Mouse (Mus musculus): ENCODE results near the gene Pde6h.
"Not testable (repeated sequence)": the region's sequence is repeated elsewhere in the genome, so short reads cannot be mapped to it uniquely, and the experiment has no call there.

The Pde6h gene

GRCm38 (mm10) chr6:136967466-136967865 is 43.8 kb downstream of the Pde6h start:
- ATAC-seq (ENCODE audit: insufficient number of reproducible peaks, low FRiP score, low TSS enrichment), result no peak

GRCm38 (mm10) chr6:136968877-136969276 is 45.2 kb downstream of the Pde6h start:
- ATAC-seq (ENCODE audit: insufficient number of reproducible peaks, low FRiP score, low TSS enrichment), result not testable (repeated sequence)

GRCm38 (mm10) chr6:136979274-136980082 is 55.8 kb downstream of the Pde6h start:
- 0 out of 2 replicates have a peak, but pooled peaks have one; percentile 15 for ATAC-seq (ENCODE audit: insufficient number of reproducible peaks, low FRiP score, low TSS enrichment)

- no peak for ATAC-seq (ENCODE audit: insufficient number of reproducible peaks, low FRiP score, low TSS enrichment)
Observed at GRCm38 (mm10) chr6:136980331-136980746, 56.7 kb downstream of the Pde6h start.

- no peak for ATAC-seq (ENCODE audit: insufficient number of reproducible peaks, low FRiP score, low TSS enrichment)
Observed at GRCm38 (mm10) chr6:136982581-136982980, 58.9 kb downstream of the Pde6h start.

- ATAC-seq (ENCODE audit: insufficient number of reproducible peaks, low FRiP score, low TSS enrichment), result no peak
Observed at GRCm38 (mm10) chr6:136983201-136983600, 59.6 kb downstream of the Pde6h start.

- ATAC-seq (ENCODE audit: insufficient number of reproducible peaks, low FRiP score, low TSS enrichment), result no peak
Observed at GRCm38 (mm10) chr6:136986019-136986418, 62.4 kb downstream of the Pde6h start.

- ATAC-seq (ENCODE audit: insufficient number of reproducible peaks, low FRiP score, low TSS enrichment), result no peak
Observed at GRCm38 (mm10) chr6:136986718-136987117, 63.1 kb downstream of the Pde6h start.

GRCm38 (mm10) chr6:136988536-136989060 is 65.0 kb downstream of the Pde6h start:
- ATAC-seq (ENCODE audit: insufficient number of reproducible peaks, low FRiP score, low TSS enrichment), result no peak

GRCm38 (mm10) chr6:136989824-136990497 is 66.3 kb downstream of the Pde6h start:
- no peak for ATAC-seq (ENCODE audit: insufficient number of reproducible peaks, low FRiP score, low TSS enrichment)

GRCm38 (mm10) chr6:136990557-136990956 is 66.9 kb downstream of the Pde6h start:
- ATAC-seq (ENCODE audit: insufficient number of reproducible peaks, low FRiP score, low TSS enrichment), result no peak

- no peak for ATAC-seq (ENCODE audit: insufficient number of reproducible peaks, low FRiP score, low TSS enrichment)
Observed at GRCm38 (mm10) chr6:136993574-136993973, 69.9 kb downstream of the Pde6h start.

- no peak for ATAC-seq (ENCODE audit: insufficient number of reproducible peaks, low FRiP score, low TSS enrichment)
Observed at GRCm38 (mm10) chr6:136995533-136995932, 71.9 kb downstream of the Pde6h start.

- ATAC-seq (ENCODE audit: insufficient number of reproducible peaks, low FRiP score, low TSS enrichment), result no peak
Observed at GRCm38 (mm10) chr6:136996336-136996735, 72.7 kb downstream of the Pde6h start.

- no peak for ATAC-seq (ENCODE audit: insufficient number of reproducible peaks, low FRiP score, low TSS enrichment)
Observed at GRCm38 (mm10) chr6:136998181-136998580, 74.5 kb downstream of the Pde6h start.

- no peak for ATAC-seq (ENCODE audit: insufficient number of reproducible peaks, low FRiP score, low TSS enrichment)
Observed at GRCm38 (mm10) chr6:136999009-136999408, 75.4 kb downstream of the Pde6h start.

- ATAC-seq (ENCODE audit: insufficient number of reproducible peaks, low FRiP score, low TSS enrichment), result no peak
Observed at GRCm38 (mm10) chr6:136999707-137000446, 76.2 kb downstream of the Pde6h start.

GRCm38 (mm10) chr6:137000706-137001105 is 77.1 kb downstream of the Pde6h start:
- no peak for ATAC-seq (ENCODE audit: insufficient number of reproducible peaks, low FRiP score, low TSS enrichment)

- no peak for ATAC-seq (ENCODE audit: insufficient number of reproducible peaks, low FRiP score, low TSS enrichment)
Observed at GRCm38 (mm10) chr6:137001267-137002168, 77.9 kb downstream of the Pde6h start.

GRCm38 (mm10) chr6:137002169-137002514 is 78.5 kb downstream of the Pde6h start:
- no peak for ATAC-seq (ENCODE audit: insufficient number of reproducible peaks, low FRiP score, low TSS enrichment)

Measured in cerebellum, adult (tissue).